In genomic region chr13:29721206-29721605, GRCm38 (mm10) we compare ENCODE assay signal across 31 mouse cellular contexts.
"Had no signal": no experiment of that assay in that cellular context is flagged by ENCODE, and none has a peak within 500 bp of the region (broad histone marks: within the 10 kb centered on the region; RNA-seq: fewer than 3 reads in every experiment).

No protein-coding gene starts in this region.

- H3K27me3 ChIP-seq: limb, embryonic 12.5 days; limb, embryonic 13.5 days; limb, embryonic 15.5 days; liver, embryonic 12.5 days; liver, embryonic 13.5 days; liver, embryonic 15.5 days; lung, embryonic 15.5 days; megakaryocyte, embryonic 14.5 days; midbrain, embryonic 12.5 days; midbrain, embryonic 13.5 days; midbrain, embryonic 15.5 days; neural tube, embryonic 12.5 days had no signal

- H3K4me3 ChIP-seq: left cerebral cortex, adult 2 months; limb, embryonic 10.5 days; limb, embryonic 12.5 days; limb, embryonic 13.5 days; limb, embryonic 15.5 days; liver, embryonic 12.5 days; liver, embryonic 13.5 days; liver, embryonic 15.5 days; lung, embryonic 15.5 days; megakaryocyte, embryonic 14.5 days; midbrain, embryonic 10.5 days; midbrain, embryonic 12.5 days; midbrain, embryonic 13.5 days; midbrain, embryonic 15.5 days; myocyte; neural tube, embryonic 12.5 days had no signal

- H3K9me3 ChIP-seq: limb, embryonic 10.5 days; limb, embryonic 12.5 days; limb, embryonic 13.5 days; limb, embryonic 15.5 days; liver, embryonic 12.5 days; liver, embryonic 13.5 days; liver, embryonic 15.5 days; lung, embryonic 15.5 days; megakaryocyte, embryonic 14.5 days; midbrain, embryonic 10.5 days; midbrain, embryonic 12.5 days; midbrain, embryonic 13.5 days; midbrain, embryonic 15.5 days; neural tube, embryonic 12.5 days had no signal

- H3K9ac ChIP-seq: limb, embryonic 12.5 days; limb, embryonic 13.5 days; limb, embryonic 15.5 days; liver, embryonic 12.5 days; liver, embryonic 13.5 days; liver, embryonic 14.5 days; liver, embryonic 15.5 days; liver, postnatal 0 days; lung, embryonic 14.5 days; lung, embryonic 15.5 days; midbrain, embryonic 12.5 days; midbrain, embryonic 13.5 days; midbrain, embryonic 15.5 days; neural tube, embryonic 12.5 days had no signal

- H3K4me2 ChIP-seq: limb, embryonic 12.5 days; limb, embryonic 13.5 days; limb, embryonic 15.5 days; liver, embryonic 11.5 days; liver, embryonic 12.5 days; liver, embryonic 13.5 days; liver, embryonic 15.5 days; lung, embryonic 14.5 days; lung, embryonic 15.5 days; midbrain, embryonic 12.5 days; midbrain, embryonic 13.5 days; midbrain, embryonic 15.5 days; neural tube, embryonic 12.5 days had no signal

- H3K27ac ChIP-seq: left cerebral cortex, adult 2 months; limb, embryonic 12.5 days; limb, embryonic 13.5 days; limb, embryonic 15.5 days; liver, embryonic 12.5 days; liver, embryonic 13.5 days; liver, embryonic 14.5 days; liver, embryonic 15.5 days; lung, embryonic 15.5 days; macrophage; midbrain, embryonic 10.5 days; midbrain, embryonic 12.5 days; midbrain, embryonic 13.5 days; midbrain, embryonic 15.5 days; neural tube, embryonic 12.5 days had no signal

- DNase-seq: left cerebral cortex, postnatal 4 days; liver; liver, embryonic 13.5 days; liver, postnatal 0 days; lung, adult 18-20 months; lung, adult 2 months; lung, embryonic 14.5 days; lung, postnatal 10 days; lung, postnatal 14 days; lung, postnatal 36 days; lung, postnatal 4 days; midbrain, embryonic 14.5 days had no signal

- ATAC-seq: liver, embryonic 12.5 days; liver, postnatal 0 days; lung, postnatal 0 days; midbrain, embryonic 15.5 days had no signal

- H3K4me1 ChIP-seq: limb, embryonic 13.5 days; limb, embryonic 15.5 days; liver, embryonic 12.5 days; liver, embryonic 13.5 days; liver, embryonic 15.5 days; midbrain, embryonic 10.5 days; midbrain, embryonic 13.5 days; midbrain, embryonic 15.5 days; neural tube, embryonic 12.5 days had no signal

- H3K36me3 ChIP-seq: limb, embryonic 10.5 days; limb, embryonic 12.5 days; limb, embryonic 13.5 days; limb, embryonic 15.5 days; liver, embryonic 13.5 days; liver, embryonic 15.5 days; lung, embryonic 15.5 days; midbrain, embryonic 10.5 days; midbrain, embryonic 12.5 days; midbrain, embryonic 13.5 days; midbrain, embryonic 15.5 days; neural tube, embryonic 12.5 days had no signal
